Mouse (Mus musculus): ENCODE results near the gene Magi2. TPM values are rescaled to one million over a fixed set of nuclear protein-coding genes. Genes with fewer than 3 reads are reported as not detected.

Gene Magi2
- polyA plus RNA-seq, 1 experiment from 2014 or later: 6.5 TPM

- DNase-seq (ENCODE audit: low spot score): no peak
- WGBS: 90% methylated on average over 5 of the region's 5 CpGs
Observed at GRCm38 (mm10) chr5:20657056-20657455, 1430.2 kb downstream of the Magi2 start.

GRCm38 (mm10) chr5:20667601-20668000, 1440.8 kb downstream of the Magi2 start:
- Histone ChIP-seq H3K27me3 (replicated peaks; ENCODE audit: low read depth, poor library complexity, severe bottlenecking) (no peaks in the 10 kb centered on the region), H3K9me3 (no peaks in the 10 kb centered on the region), H3K27ac (replicated peaks) (no peak overlapping the region), H3K4me3 (no peak overlapping the region), H3K36me3 (replicated peaks) (no peaks in the 10 kb centered on the region), H3K4me1 (no peaks in the 10 kb centered on the region)
- DNase-seq (ENCODE audit: low spot score): no peak
- WGBS: 95% methylated on average over 8 of the region's 8 CpGs

More at GRCm38 (mm10) chr5:20657056-20657455, 1430.2 kb downstream of the Magi2 start:
- no peaks in the 10 kb centered on the region for H3K9me3 ChIP-seq
- no peak overlapping the region for H3K27ac ChIP-seq (replicated peaks)
- H3K4me3 ChIP-seq: no peak overlapping the region
- H3K4me1 ChIP-seq: peaks cover 8% of the 10 kb centered on the region; the same call in 1 of the 2 replicates
- H3K36me3 ChIP-seq (replicated peaks): no peaks in the 10 kb centered on the region
- no peaks in the 10 kb centered on the region for H3K27me3 ChIP-seq (replicated peaks; ENCODE audit: low read depth, poor library complexity, severe bottlenecking)

GRCm38 (mm10) chr5:20668736-20669355, 1442.0 kb downstream of the Magi2 start:
- H3K9me3 ChIP-seq: no peaks in the 10 kb centered on the region
- H3K36me3 ChIP-seq (replicated peaks): no peaks in the 10 kb centered on the region
- H3K4me1 ChIP-seq: no peaks in the 10 kb centered on the region
- H3K4me3 ChIP-seq: no peak overlapping the region
- no peaks in the 10 kb centered on the region for H3K27me3 ChIP-seq (replicated peaks; ENCODE audit: low read depth, poor library complexity, severe bottlenecking)
- no peak for DNase-seq (ENCODE audit: low spot score)
- WGBS: 90% methylated on average over 10 of the region's 10 CpGs
- no peak overlapping the region for H3K27ac ChIP-seq (replicated peaks)

- no peaks in the 10 kb centered on the region for H3K27me3 ChIP-seq (replicated peaks; ENCODE audit: low read depth, poor library complexity, severe bottlenecking)
- H3K9me3 ChIP-seq: no peaks in the 10 kb centered on the region
- no peak overlapping the region for H3K4me3 ChIP-seq
- H3K36me3 ChIP-seq (replicated peaks): no peaks in the 10 kb centered on the region
- no peak overlapping the region for H3K27ac ChIP-seq (replicated peaks)
- WGBS: 82% methylated on average over 5 of the region's 5 CpGs
- DNase-seq (ENCODE audit: low spot score): no peak
- peaks cover 4% of the 10 kb centered on the region for H3K4me1 ChIP-seq
Observed at GRCm38 (mm10) chr5:20669456-20669855, 1442.6 kb downstream of the Magi2 start.

GRCm38 (mm10) chr5:20671826-20672225, 1445.0 kb downstream of the Magi2 start:
- Histone ChIP-seq H3K9me3 (no peaks in the 10 kb centered on the region), H3K4me3 (no peak overlapping the region), H3K4me1 (peaks cover 25% of the 10 kb centered on the region), H3K27ac (replicated peaks) (no peak overlapping the region), H3K36me3 (replicated peaks) (no peaks in the 10 kb centered on the region), H3K27me3 (replicated peaks; ENCODE audit: low read depth, poor library complexity, severe bottlenecking) (no peaks in the 10 kb centered on the region)
- DNase-seq (ENCODE audit: low spot score): no peak
- 52% methylated on average over 1 of the region's 1 CpGs for WGBS

GRCm38 (mm10) chr5:20674523-20674922, 1447.7 kb downstream of the Magi2 start:
- no peaks in the 10 kb centered on the region for H3K27me3 ChIP-seq (replicated peaks; ENCODE audit: low read depth, poor library complexity, severe bottlenecking)
- 76% methylated on average over 8 of the region's 8 CpGs for WGBS
- no peak for DNase-seq (ENCODE audit: low spot score)
- no peaks in the 10 kb centered on the region for H3K9me3 ChIP-seq
- no peak overlapping the region for H3K4me3 ChIP-seq
- no peak overlapping the region for H3K27ac ChIP-seq (replicated peaks)
- H3K36me3 ChIP-seq (replicated peaks): no peaks in the 10 kb centered on the region
- H3K4me1 ChIP-seq: peaks cover 41% of the 10 kb centered on the region

GRCm38 (mm10) chr5:20675163-20675665, 1448.4 kb downstream of the Magi2 start:
- H3K4me3 ChIP-seq: no peak overlapping the region
- H3K36me3 ChIP-seq (replicated peaks): no peaks in the 10 kb centered on the region
- H3K27ac ChIP-seq (replicated peaks): 0 out of 2 replicates have a peak overlapping the region, but pooled peaks have one; percentile 24
- DNase-seq (ENCODE audit: low spot score): peak; percentile 43
- peaks cover 41% of the 10 kb centered on the region for H3K4me1 ChIP-seq
- no peaks in the 10 kb centered on the region for H3K9me3 ChIP-seq
- H3K27me3 ChIP-seq (replicated peaks; ENCODE audit: low read depth, poor library complexity, severe bottlenecking): no peaks in the 10 kb centered on the region

GRCm38 (mm10) chr5:20676193-20676871, 1449.5 kb downstream of the Magi2 start:
- Histone ChIP-seq H3K4me3 (no peak overlapping the region), H3K9me3 (no peaks in the 10 kb centered on the region), H3K27ac (replicated peaks) (peak overlapping the region; percentile 85), H3K4me1 (peaks cover 41% of the 10 kb centered on the region), H3K36me3 (replicated peaks) (no peaks in the 10 kb centered on the region), H3K27me3 (replicated peaks; ENCODE audit: low read depth, poor library complexity, severe bottlenecking) (no peaks in the 10 kb centered on the region)
- DNase-seq (ENCODE audit: low spot score): peak; percentile 59
- WGBS: 8% methylated on average over 7 of the region's 7 CpGs

GRCm38 (mm10) chr5:20677246-20677645, 1450.4 kb downstream of the Magi2 start:
- 54% methylated on average over 3 of the region's 3 CpGs for WGBS
- H3K4me3 ChIP-seq: no peak overlapping the region
- peaks cover 49% of the 10 kb centered on the region for H3K4me1 ChIP-seq
- H3K27ac ChIP-seq (replicated peaks): peak overlapping the region; percentile 85; the same call in 1 of the 2 replicates
- H3K36me3 ChIP-seq (replicated peaks): no peaks in the 10 kb centered on the region
- DNase-seq (ENCODE audit: low spot score): no peak
- no peaks in the 10 kb centered on the region for H3K9me3 ChIP-seq
- H3K27me3 ChIP-seq (replicated peaks; ENCODE audit: low read depth, poor library complexity, severe bottlenecking): no peaks in the 10 kb centered on the region

GRCm38 (mm10) chr5:20678573-20678972, 1451.7 kb downstream of the Magi2 start:
- peaks cover 55% of the 10 kb centered on the region for H3K4me1 ChIP-seq
- no peak overlapping the region for H3K27ac ChIP-seq (replicated peaks)
- H3K27me3 ChIP-seq (replicated peaks; ENCODE audit: low read depth, poor library complexity, severe bottlenecking): no peaks in the 10 kb centered on the region
- DNase-seq (ENCODE audit: low spot score): no peak
- no peaks in the 10 kb centered on the region for H3K9me3 ChIP-seq
- WGBS: 49% methylated on average over 3 of the region's 3 CpGs
- H3K4me3 ChIP-seq: no peak overlapping the region
- H3K36me3 ChIP-seq (replicated peaks): no peaks in the 10 kb centered on the region

GRCm38 (mm10) chr5:20679920-20680319, 1453.1 kb downstream of the Magi2 start:
- Histone ChIP-seq H3K4me1 (peaks cover 47% of the 10 kb centered on the region), H3K27ac (replicated peaks) (no peak overlapping the region), H3K4me3 (no peak overlapping the region), H3K36me3 (replicated peaks) (no peaks in the 10 kb centered on the region), H3K9me3 (no peaks in the 10 kb centered on the region), H3K27me3 (replicated peaks; ENCODE audit: low read depth, poor library complexity, severe bottlenecking) (no peaks in the 10 kb centered on the region)
- WGBS: 94% methylated on average over 6 of the region's 6 CpGs
- DNase-seq (ENCODE audit: low spot score): no peak

- H3K36me3 ChIP-seq (replicated peaks): no peaks in the 10 kb centered on the region
- DNase-seq (ENCODE audit: low spot score): no peak
Observed at GRCm38 (mm10) chr5:20680833-20681530, 1454.1 kb downstream of the Magi2 start.

More at GRCm38 (mm10) chr5:20680833-20681530, 1454.1 kb downstream of the Magi2 start:
- no peaks in the 10 kb centered on the region for H3K9me3 ChIP-seq
- H3K4me1 ChIP-seq: peaks cover 38% of the 10 kb centered on the region
- H3K4me3 ChIP-seq: no peak overlapping the region
- H3K27me3 ChIP-seq (replicated peaks; ENCODE audit: low read depth, poor library complexity, severe bottlenecking): no peaks in the 10 kb centered on the region
- WGBS: 88% methylated on average over 15 of the region's 15 CpGs
- H3K27ac ChIP-seq (replicated peaks): peak overlapping the region; percentile 15; the same call in 1 of the 2 replicates

Measured in embryonic facial prominence, embryonic 10.5 days (tissue).